Mouse (Mus musculus) embryonic facial prominence, embryonic 14.5 days (tissue): Measurements from ENCODE around the gene Tmem41b. TPM values are rescaled to one million over a fixed set of nuclear protein-coding genes. Genes with fewer than 3 reads are reported as not detected.

Experiments
- ATAC-seq: fragments of 200-750 bp; cut with Nextera tagmentation; 2 replicates; pipeline ENCODE4 v1.8.0; 2017; ENCODE audit warnings: low read depth, moderate number of reproducible peaks, moderate TSS enrichment
- DNase-seq: peaks from one replicate; pipeline ENCODE4 v3.0.0-alpha.2; 2015; ENCODE audit warnings: low spot score
- H3K27ac ChIP-seq: fragments of 300-500 bp; sonication (generic); replicated peaks from 2 replicates; pipeline ENCODE4 v1.5.1; 2014; ENCODE audit warnings: low read depth, mild to moderate bottlenecking, low read length, moderate library complexity
- H3K27me3 ChIP-seq: fragments of 300-500 bp; sonication (generic); replicated peaks from 2 replicates; pipeline ENCODE4 v1.6.1; 2014; ENCODE audit warnings: low read length; ENCODE audit not compliant: control insufficient read depth, insufficient read depth
- H3K36me3 ChIP-seq: fragments of 300-500 bp; sonication (generic); 2 replicates; pipeline ENCODE4 v1.6.1; 2014; ENCODE audit warnings: low read length, mixed read lengths; ENCODE audit not compliant: control insufficient read depth, insufficient read depth
- H3K4me1 ChIP-seq: fragments of 300-500 bp; sonication (generic); 2 replicates; pipeline ENCODE4 v1.6.1; 2014; ENCODE audit warnings: antibody characterized with exemption, low read length; ENCODE audit not compliant: control insufficient read depth, insufficient read depth
- H3K4me2 ChIP-seq: fragments of 300-500 bp; sonication (generic); 2 replicates; pipeline ENCODE4 v1.6.1; 2014; ENCODE audit warnings: low read depth, mild to moderate bottlenecking, low read length, moderate library complexity, mixed read lengths
- H3K4me3 ChIP-seq: fragments of 300-500 bp; sonication (generic); 2 replicates; pipeline ENCODE4 v1.5.1; 2014; ENCODE audit warnings: low read depth, mild to moderate bottlenecking, low read length
- H3K9ac ChIP-seq: fragments of 300-500 bp; sonication (generic); 2 replicates; pipeline ENCODE4 v1.6.1; 2014; ENCODE audit warnings: low read depth, mild to moderate bottlenecking, low read length, moderate library complexity, mixed read lengths
- H3K9me3 ChIP-seq: fragments of 300-500 bp; sonication (generic); 2 replicates; pipeline ENCODE4 v1.6.1; 2016; ENCODE audit warnings: low read length; ENCODE audit not compliant: control insufficient read depth
- WGBS: fragments of 180-500 bp; shearing (Covaris S2); extraction: QIAGEN DNeasy Blood & Tissue Kit; methylation state at CpG from one replicate; pipeline ENCODE4 v1.1.7; 2014; 5-methylcytosine and 5-hydroxymethylcytosine counted together
- polyA plus RNA-seq: library from polyadenylated mRNA; unstranded; fragments of >200 nt; fragmentation: Nextera tagmentation; extraction: Ambion mirVana; gene quantifications from 2 replicates; pipeline ENCODE4 v1.2.1, GENCODE M21; 2014

The Tmem41b gene
- polyA plus RNA-seq, 1 experiment from 2014 or later, result 67.6 TPM

- Histone ChIP-seq H3K4me2 (no peak overlapping the region), H3K27me3 (no peaks in the 10 kb centered on the region), H3K9ac (peak overlapping the region; percentile 22; the same call in 1 of the 2 replicates), H3K27ac (peak overlapping the region; percentile 30), H3K4me3 (no peak overlapping the region), H3K36me3 (peaks cover 6% of the 10 kb centered on the region), H3K4me1 (peaks cover 8% of the 10 kb centered on the region; the same call in 1 of the 2 replicates), H3K9me3 (no peaks in the 10 kb centered on the region)
- 61% methylated on average over 11 of the region's 11 CpGs for WGBS
- ATAC-seq, result peak; percentile 42; the same call in 1 of the 2 replicates
- DNase-seq, result peak; percentile 69
Measured at GRCm38 (mm10) chr7:109967805-109968579, 18.7 kb downstream of the Tmem41b start.

DNA sequence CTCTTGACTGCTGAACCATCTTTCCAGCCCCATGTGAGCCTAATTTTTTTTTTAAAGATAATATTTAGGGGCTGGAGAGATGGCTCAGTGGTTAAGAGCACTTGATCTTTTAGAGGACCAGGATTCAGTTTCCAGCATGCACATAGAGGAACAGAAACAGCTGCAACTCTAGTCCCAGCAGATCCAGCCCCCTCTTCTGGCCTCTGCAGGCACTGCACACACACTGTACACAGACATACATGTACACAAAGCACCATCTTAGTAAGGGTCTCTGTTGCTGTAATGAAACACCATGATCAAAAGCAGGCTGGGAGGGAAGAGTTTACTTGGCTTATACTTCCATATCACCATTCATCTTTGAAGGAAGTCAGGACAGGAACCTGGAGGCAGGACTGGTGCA lies 21.1 kb downstream of the Tmem41b start:
- ATAC-seq, result no peak
- H3K27me3 ChIP-seq, result no peaks in the 10 kb centered on the region
- H3K27ac ChIP-seq, result no peak overlapping the region
- peaks cover 18% of the 10 kb centered on the region; the same call in 1 of the 2 replicates for H3K4me1 ChIP-seq
- H3K36me3 ChIP-seq, result no peaks in the 10 kb centered on the region
- no peak overlapping the region for H3K9ac ChIP-seq
- no peak for DNase-seq
- H3K9me3 ChIP-seq, result no peaks in the 10 kb centered on the region
- H3K4me3 ChIP-seq, result no peak overlapping the region
- no peak overlapping the region for H3K4me2 ChIP-seq

- H3K36me3 ChIP-seq, result no peaks in the 10 kb centered on the region
- ATAC-seq (no peak), DNase-seq (no peak)
- H3K4me3 ChIP-seq, result no peak overlapping the region
- no peak overlapping the region for H3K27ac ChIP-seq
- no peak overlapping the region for H3K4me2 ChIP-seq
- H3K4me1 ChIP-seq, result peaks cover 17% of the 10 kb centered on the region
- WGBS, result 96% methylated on average over 4 of the region's 4 CpGs
- no peaks in the 10 kb centered on the region for H3K9me3 ChIP-seq
- H3K27me3 ChIP-seq, result no peaks in the 10 kb centered on the region
- H3K9ac ChIP-seq, result no peak overlapping the region
Measured at GRCm38 (mm10) chr7:109963707-109964106, 23.0 kb downstream of the Tmem41b start.

DNA sequence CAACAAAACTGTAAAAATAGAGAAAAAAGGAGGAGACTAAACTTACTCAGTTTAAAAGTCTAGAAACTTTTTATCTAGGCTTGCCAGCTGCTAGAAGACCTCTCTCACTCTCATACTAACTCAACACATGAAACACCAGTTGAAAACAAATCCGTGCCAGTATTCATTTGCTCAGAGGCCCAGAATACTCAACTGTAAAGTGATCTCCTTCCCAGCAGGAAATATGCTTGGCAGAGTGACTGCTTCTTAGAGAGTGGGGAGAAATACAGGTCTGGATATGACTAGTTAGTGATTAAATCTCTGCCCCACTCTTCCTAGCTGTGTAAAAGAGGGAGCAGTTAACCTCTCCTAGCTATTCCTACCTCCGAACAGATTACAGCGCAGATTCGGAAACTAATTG lies 24.1 kb downstream of the Tmem41b start:
- no peak overlapping the region for H3K4me3 ChIP-seq
- 47% methylated on average over 4 of the region's 4 CpGs for WGBS
- H3K27me3 ChIP-seq, result no peaks in the 10 kb centered on the region
- no peaks in the 10 kb centered on the region for H3K36me3 ChIP-seq
- H3K4me2 ChIP-seq, result no peak overlapping the region
- no peak overlapping the region for H3K9ac ChIP-seq
- H3K27ac ChIP-seq, result peak overlapping the region; percentile 62
- peak; percentile 30 for ATAC-seq
- H3K4me1 ChIP-seq, result peaks cover 24% of the 10 kb centered on the region
- DNase-seq, result peak; percentile 87
- no peaks in the 10 kb centered on the region for H3K9me3 ChIP-seq

DNA sequence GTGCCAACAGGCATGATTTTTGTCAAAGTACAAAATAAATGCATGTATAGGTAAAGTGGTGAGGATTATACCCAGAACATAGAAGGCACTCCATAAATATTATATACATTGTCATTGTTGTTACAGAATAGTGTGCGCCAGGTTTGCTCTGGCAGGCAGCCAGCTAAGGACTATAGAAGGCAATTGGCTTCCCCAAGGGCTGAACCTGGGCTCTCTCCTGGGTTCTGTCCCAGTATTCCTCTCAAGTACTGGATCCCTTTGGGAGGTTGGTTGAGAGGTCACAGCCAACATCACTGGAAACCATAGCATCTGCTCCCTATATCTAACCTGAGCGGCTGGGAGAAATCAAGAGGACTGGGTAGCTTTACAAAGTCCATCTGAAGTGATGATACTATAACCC lies 25.2 kb downstream of the Tmem41b start:
- no peak overlapping the region for H3K4me3 ChIP-seq
- H3K4me2 ChIP-seq, result no peak overlapping the region
- ATAC-seq (no peak; the same call in 1 of the 2 replicates), DNase-seq (peak; percentile 67)
- 48% methylated on average over 2 of the region's 2 CpGs for WGBS
- H3K9me3 ChIP-seq, result no peaks in the 10 kb centered on the region
- H3K4me1 ChIP-seq, result peaks cover 24% of the 10 kb centered on the region
- no peaks in the 10 kb centered on the region for H3K27me3 ChIP-seq
- no peak overlapping the region for H3K27ac ChIP-seq
- no peak overlapping the region for H3K9ac ChIP-seq
- H3K36me3 ChIP-seq, result no peaks in the 10 kb centered on the region

GRCm38 (mm10) chr7:109960613-109961154 lies 26.0 kb downstream of the Tmem41b start:
- no peaks in the 10 kb centered on the region for H3K36me3 ChIP-seq
- H3K9ac ChIP-seq, result peak overlapping the region; percentile 94
- peak overlapping the region; percentile 80 for H3K4me2 ChIP-seq
- H3K4me1 ChIP-seq, result peaks cover 24% of the 10 kb centered on the region
- peak overlapping the region; percentile 78 for H3K4me3 ChIP-seq
- no peak; the same call in 1 of the 2 replicates for ATAC-seq
- WGBS, result 9% methylated on average over 13 of the region's 13 CpGs
- no peaks in the 10 kb centered on the region for H3K9me3 ChIP-seq
- no peak for DNase-seq
- no peaks in the 10 kb centered on the region for H3K27me3 ChIP-seq
- peak overlapping the region; percentile 93 for H3K27ac ChIP-seq

GRCm38 (mm10) chr7:109959716-109960612 lies 26.8 kb downstream of the Tmem41b start, which contains the start of gene Dennd5a:
TSS of gene Dennd5a (minus strand) at chr7:109960470.
- WGBS, result under 1% methylated on average over 29 of the region's 107 CpGs
- peak within 1 kb of the TSS; percentile 94 for H3K9ac ChIP-seq
- ATAC-seq, result peak; percentile 92
- peak within 1 kb of the TSS; percentile 78 for H3K4me3 ChIP-seq
- no peaks in the 10 kb centered on the region for H3K27me3 ChIP-seq
- peak within 1 kb of the TSS; percentile 93 for H3K27ac ChIP-seq
- no peaks in the 10 kb centered on the region for H3K9me3 ChIP-seq
- no peaks in the 10 kb centered on the region for H3K36me3 ChIP-seq
- peak; percentile 90 for DNase-seq
- H3K4me1 ChIP-seq, result peaks cover 24% of the 10 kb centered on the region
- H3K4me2 ChIP-seq, result peak within 1 kb of the TSS; percentile 80
